Mouse (Mus musculus) R1 (cell line): ENCODE measurements around the gene Gpank1.
"Not testable (repeated sequence)": the region's sequence is repeated elsewhere in the genome, so short reads cannot be mapped to it uniquely, and the experiment has no call there.

ENCODE experiments used
- DNase-seq: peaks from one replicate; pipeline ENCODE4 v3.0.0-alpha.2; 2018; ENCODE audit warnings: low read depth, low spot score

Gpank1 gene

GRCm38 (mm10) chr17:35100196-35100765 is 21.0 kb upstream of the Gpank1 start:
- no peak for DNase-seq

- no peak for DNase-seq
These were observed 20.1 kb upstream of the Gpank1 start for GRCm38 (mm10) chr17:35101161-35101560.

- no peak for DNase-seq
These were observed 19.0 kb upstream of the Gpank1 start for GRCm38 (mm10) chr17:35102299-35102698.

GRCm38 (mm10) chr17:35103221-35103690 is 18.0 kb upstream of the Gpank1 start:
- no peak for DNase-seq

DNA sequence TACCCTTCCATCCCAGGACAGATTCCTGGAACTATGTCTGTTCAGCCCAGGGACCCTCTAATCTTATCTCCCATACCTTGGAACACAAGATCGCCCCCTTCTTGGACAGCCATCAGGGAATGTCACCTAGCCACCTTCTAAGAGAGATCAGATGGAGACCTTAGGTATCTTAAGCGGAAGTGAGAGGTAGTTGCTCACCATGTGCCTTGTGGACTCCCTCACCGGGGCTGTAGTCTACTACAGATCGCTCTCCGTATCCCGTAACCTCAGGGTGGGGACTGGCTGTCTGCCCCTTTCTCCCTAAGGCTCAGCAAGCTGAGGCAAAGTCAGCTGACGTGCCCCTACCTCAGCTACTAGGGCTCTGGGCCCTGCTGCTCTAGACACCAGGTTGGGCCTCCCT is 17.2 kb upstream of the Gpank1 start:
- DNase-seq: no peak

DNA sequence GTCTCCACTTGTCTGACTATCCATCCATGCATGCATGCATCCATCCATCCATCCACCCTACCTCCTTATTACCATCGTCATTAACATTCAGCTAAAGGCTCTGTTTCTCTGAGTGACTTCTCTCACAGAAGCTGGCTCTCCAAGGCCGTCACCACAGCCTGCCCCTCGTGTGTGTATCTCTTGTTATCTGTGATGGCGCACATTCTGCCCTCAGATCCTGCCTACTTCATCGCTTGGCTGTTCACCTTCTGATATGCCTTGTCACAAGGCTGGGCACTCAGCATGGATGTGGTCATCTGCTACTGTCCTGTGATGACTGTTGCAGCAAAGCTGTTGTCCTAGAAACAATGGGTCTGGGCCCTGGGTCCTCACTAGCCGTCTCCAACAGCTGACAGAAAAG is 16.5 kb upstream of the Gpank1 start:
- DNase-seq: no peak

GRCm38 (mm10) chr17:35105740-35106389 is 15.4 kb upstream of the Gpank1 start:
- DNase-seq: peak; percentile 44

- no peak for DNase-seq
These were observed 14.7 kb upstream of the Gpank1 start for GRCm38 (mm10) chr17:35106522-35106921.

DNA sequence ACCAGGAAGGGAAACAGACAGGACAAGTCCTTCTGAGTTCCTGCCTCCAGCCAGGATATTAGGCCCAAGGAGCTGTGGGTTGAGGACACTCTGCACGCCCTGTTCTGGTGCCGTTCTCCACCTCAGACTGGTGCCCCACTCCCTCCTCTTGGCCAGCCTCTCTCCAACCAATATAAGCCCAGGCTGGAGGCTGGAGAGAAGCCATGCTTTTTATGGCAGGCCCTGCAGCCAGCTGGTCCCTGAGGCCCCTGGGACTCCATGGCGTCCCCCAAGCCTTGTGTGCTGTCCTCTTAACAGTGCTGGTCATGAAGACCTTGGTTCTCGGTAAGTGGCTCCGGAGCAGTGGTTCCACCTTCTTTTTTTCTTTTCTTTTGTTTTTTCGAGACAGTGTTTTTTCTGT is 13.2 kb upstream of the Gpank1 start, which contains the start of gene Ly6g5c:
Gene Ly6g5c, plus strand, starts transcription at position 183 of the 400 bp plus-strand sequence.
- no peak for DNase-seq

DNA sequence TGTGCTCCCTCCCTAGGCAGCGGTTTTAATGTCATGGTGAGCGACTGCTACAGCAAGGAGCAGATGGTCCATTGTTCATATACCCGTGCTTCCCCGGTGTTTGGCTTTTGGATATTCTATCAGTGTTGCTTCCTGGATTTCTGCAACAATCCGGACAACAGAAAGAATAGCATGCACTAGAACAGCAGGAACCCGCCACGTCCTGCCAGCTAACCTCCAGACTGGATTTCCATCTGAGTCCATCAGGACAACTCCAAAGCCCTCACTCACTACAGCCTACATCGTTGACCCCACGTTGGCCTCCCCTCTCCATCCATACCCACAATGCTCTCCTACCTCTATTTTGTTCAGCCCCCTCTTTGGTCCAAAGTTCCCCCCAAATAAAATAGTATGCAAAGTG is 9.5 kb upstream of the Gpank1 start:
- no peak for DNase-seq

DNA sequence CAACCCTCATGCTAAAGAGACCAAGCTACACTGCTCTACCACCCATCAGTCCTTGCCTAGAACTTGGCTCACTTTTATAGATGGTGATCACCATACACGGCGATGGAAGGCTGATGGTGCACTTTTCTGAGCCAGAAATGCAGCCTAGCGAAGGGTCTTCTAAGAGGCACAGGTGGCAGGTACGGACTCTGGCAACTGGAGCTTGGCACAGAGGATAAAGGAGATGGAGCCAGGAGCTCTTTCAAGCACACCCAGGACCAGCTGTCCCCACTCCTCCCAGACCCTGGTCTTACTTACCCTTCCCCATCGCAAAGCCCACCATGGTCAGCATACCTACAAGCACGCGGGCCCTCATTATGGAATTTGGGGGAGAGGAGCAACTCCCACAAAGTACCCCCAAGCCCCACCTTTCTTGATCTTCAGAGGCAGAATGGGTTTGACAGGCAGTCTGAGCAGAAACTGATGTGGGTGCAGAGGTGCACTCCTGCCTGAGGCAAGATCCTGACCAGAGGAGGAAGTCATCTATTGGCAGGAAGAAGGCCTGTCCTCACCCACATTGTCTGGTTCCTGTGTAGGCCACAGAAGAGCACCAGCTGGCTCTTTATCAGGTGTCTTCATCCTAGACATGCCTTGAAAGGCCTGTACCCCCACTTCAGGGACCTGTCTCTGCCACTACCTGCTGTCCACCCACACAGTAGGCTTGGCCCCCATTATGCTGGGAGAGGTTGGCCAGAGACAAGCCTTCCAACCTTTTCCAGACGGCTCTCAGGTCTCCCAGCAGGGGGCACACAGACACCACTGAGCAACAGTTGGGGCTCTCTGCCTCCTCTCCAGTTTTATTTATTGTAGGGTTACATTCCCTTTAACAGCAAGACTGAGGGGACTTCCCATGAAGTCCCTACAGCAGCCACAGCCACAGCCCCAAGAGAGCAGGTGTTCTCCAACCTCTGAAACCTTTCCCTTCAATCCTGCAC is 5.9 kb upstream of the Gpank1 start, which contains the start of gene Ly6g5b:
Gene Ly6g5b, minus strand, starts transcription at position 383 of the 974 bp plus-strand sequence.
- no peak for DNase-seq

- DNase-seq: no peak
These were observed 511 bp upstream of the Gpank1 start for GRCm38 (mm10) chr17:35120745-35121142.

- peak; percentile 76 for DNase-seq
These were observed 632 bp downstream of the Gpank1 start, which contains the start of gene Csnk2b for GRCm38 (mm10) chr17:35121871-35122303. TSS of gene Csnk2b (minus strand) at chr17:35122053.

DNA sequence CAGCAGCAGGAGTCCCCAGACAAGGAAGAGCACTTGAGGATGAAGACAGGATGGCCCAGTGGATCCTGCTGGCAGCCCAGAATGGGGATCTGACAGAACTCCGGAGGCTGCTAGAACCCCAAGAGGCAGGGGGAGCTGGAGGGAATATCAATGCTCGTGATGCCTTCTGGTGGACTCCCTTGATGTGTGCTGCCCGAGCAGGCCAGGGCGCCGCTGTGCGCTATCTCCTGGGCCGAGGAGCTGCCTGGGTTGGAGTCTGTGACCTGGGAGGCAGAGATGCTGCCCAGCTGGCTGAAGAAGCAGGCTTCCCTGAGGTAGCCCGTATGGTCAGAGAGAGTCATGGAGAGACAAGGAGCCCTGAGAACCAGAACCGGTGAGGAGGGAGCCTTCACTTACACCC is 2.0 kb downstream of the Gpank1 start:
- not testable (repeated sequence) for DNase-seq

GRCm38 (mm10) chr17:35124261-35124896 is 3.1 kb downstream of the Gpank1 start:
- not testable (repeated sequence) for DNase-seq

GRCm38 (mm10) chr17:35125081-35125480 is 3.8 kb downstream of the Gpank1 start:
- no peak for DNase-seq

DNA sequence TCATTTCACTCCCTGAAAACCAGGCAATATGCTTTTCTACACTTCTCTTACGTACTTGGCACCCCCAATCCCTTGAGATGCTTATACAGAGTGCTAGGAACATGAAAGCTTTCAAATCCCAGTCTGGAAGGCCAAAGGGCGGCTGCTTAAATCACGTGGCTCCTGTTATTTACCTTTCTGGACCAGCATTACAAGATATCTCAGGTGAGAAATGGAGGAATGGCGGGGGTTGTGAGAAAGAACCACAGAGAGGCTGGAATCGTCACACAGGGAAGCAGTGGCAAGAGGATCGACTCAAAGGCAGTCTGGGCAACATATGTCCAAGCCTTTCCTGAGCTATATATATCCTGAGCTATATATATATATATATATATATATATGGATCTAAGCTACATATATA is 4.3 kb downstream of the Gpank1 start:
- no peak for DNase-seq

GRCm38 (mm10) chr17:35126206-35126611 is 5.0 kb downstream of the Gpank1 start, which contains the start of gene D17H6S53E:
TSS of gene D17H6S53E (plus strand) at chr17:35126373.
- DNase-seq: no peak

DNA sequence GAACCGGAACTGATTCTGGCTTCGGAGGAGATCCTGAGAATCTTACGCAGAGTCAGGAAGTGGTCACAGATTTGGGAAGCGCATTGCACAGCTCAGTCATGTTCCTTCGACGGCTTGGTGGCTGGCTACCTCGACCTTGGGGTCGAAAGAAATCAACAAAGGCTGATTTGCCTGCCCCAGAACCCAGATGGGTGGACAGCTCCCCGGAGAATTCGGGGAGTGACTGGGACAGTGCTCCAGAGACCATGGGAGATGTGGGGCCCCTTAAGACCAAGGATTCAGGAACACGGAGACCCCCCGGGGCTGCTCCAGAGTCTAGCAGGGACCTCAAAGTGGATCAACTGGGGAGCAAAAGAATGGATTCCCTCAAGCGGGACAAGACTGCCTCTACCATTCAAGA is 5.8 kb downstream of the Gpank1 start:
- no peak for DNase-seq

DNA sequence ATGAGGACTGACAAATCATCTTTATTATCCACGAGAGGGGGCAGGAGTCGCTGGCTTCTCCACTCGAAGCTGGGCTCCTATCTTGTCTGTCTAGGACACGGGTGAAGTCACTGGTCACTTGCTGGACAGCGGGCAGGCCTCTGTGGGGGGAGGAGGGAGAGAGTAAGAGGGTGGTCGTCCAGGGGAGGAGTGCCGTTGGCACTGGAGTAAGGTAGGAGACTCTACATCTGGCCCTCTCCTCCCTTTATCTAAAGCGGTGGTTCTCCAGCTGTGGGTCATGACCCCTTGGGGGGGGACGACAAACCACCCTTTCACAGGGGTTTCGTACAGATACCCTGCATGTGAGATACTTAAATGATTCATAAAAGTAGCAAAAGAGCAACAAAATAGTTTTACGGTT is 7.7 kb downstream of the Gpank1 start:
- no peak for DNase-seq

GRCm38 (mm10) chr17:35131038-35131437 is 9.8 kb downstream of the Gpank1 start:
- DNase-seq: no peak
